Mouse (Mus musculus): ENCODE measurements around the gene Taf9.

The Taf9 gene

GRCm38 (mm10) chr13:100651439-100652186, at the start of gene Taf9:
Taf9 (plus strand) TSS chr13:100651579.
- no peak for DNase-seq

GRCm38 (mm10) chr13:100602239-100602902, 49.0 kb upstream of the Taf9 start:
- DNase-seq = no peak

GRCm38 (mm10) chr13:100603031-100603737, 48.2 kb upstream of the Taf9 start:
- no peak for DNase-seq

GRCm38 (mm10) chr13:100603738-100604095, 47.7 kb upstream of the Taf9 start:
- DNase-seq = no peak

- DNase-seq = no peak
Measured at GRCm38 (mm10) chr13:100605845-100606244, 45.5 kb upstream of the Taf9 start.

- DNase-seq = no peak
Measured at GRCm38 (mm10) chr13:100607756-100608155, 43.6 kb upstream of the Taf9 start.

GRCm38 (mm10) chr13:100611266-100611665, 40.1 kb upstream of the Taf9 start:
- DNase-seq = no peak

- DNase-seq = no peak
Measured at GRCm38 (mm10) chr13:100612251-100612650, 39.1 kb upstream of the Taf9 start.

- DNase-seq = no peak
Measured at GRCm38 (mm10) chr13:100612903-100613302, 38.5 kb upstream of the Taf9 start.

GRCm38 (mm10) chr13:100616181-100617087, 34.9 kb upstream of the Taf9 start, which contains the start of gene Marveld2:
Marveld2 (minus strand) TSS chr13:100616971.
- DNase-seq = peak; percentile 40

GRCm38 (mm10) chr13:100617583-100617982, 33.8 kb upstream of the Taf9 start:
- DNase-seq = no peak

GRCm38 (mm10) chr13:100622241-100622640, 29.1 kb upstream of the Taf9 start:
- no peak for DNase-seq

GRCm38 (mm10) chr13:100634106-100634691, 17.2 kb upstream of the Taf9 start:
- no peak for DNase-seq

- no peak for DNase-seq
Measured at GRCm38 (mm10) chr13:100642471-100643209, 8.7 kb upstream of the Taf9 start.

GRCm38 (mm10) chr13:100648223-100648622, 3.2 kb upstream of the Taf9 start:
- no peak for DNase-seq

- peak; percentile 94 for DNase-seq
Measured at GRCm38 (mm10) chr13:100650550-100651438, 585 bp upstream of the Taf9 start, which contains the start of the genes Ak6 and Rad17. Ak6 (plus strand) TSS chr13:100650979. Rad17 (minus strand) TSS chr13:100651051.

GRCm38 (mm10) chr13:100658091-100658490, 6.7 kb downstream of the Taf9 start:
- DNase-seq = no peak

GRCm38 (mm10) chr13:100659864-100660456, 8.6 kb downstream of the Taf9 start:
- DNase-seq = peak; percentile 49

GRCm38 (mm10) chr13:100669291-100670022, 18.1 kb downstream of the Taf9 start, which contains the start of gene Ccdc125:
Ccdc125 (plus strand) TSS chr13:100669717.
- no peak for DNase-seq
